Mouse (Mus musculus): ENCODE data around the gene Usp47. TPM values are rescaled to one million over a fixed set of nuclear protein-coding genes. Genes with fewer than 3 reads are reported as not detected.

Gene Usp47
- polyA plus RNA-seq, 1 experiment, result 6.7 TPM

GRCm38 (mm10) chr7:112119248-112119647, 95.9 kb downstream of the Usp47 start:
- Histone ChIP-seq H3K27me3 (ENCODE audit: control insufficient read depth, insufficient read depth, low read length) (no peaks in the 10 kb centered on the region), H3K36me3 (ENCODE audit: control insufficient read depth, insufficient read depth, low read length) (no peaks in the 10 kb centered on the region), H3K4me1 (ENCODE audit: control insufficient read depth, insufficient read depth, insufficient read length, low read length) (no peaks in the 10 kb centered on the region), H3K27ac (ENCODE audit: insufficient read depth, low read depth, low read length) (no peak overlapping the region), H3K4me3 (ENCODE audit: low read depth, low read length) (no peak overlapping the region)
- TF ChIP-seq POLR2A (IDR thresholded peaks at IDR 0.05; ENCODE audit: low read depth, low read length) (no peak), CTCF (IDR thresholded peaks at IDR 0.05; ENCODE audit: extremely low read depth, insufficient read length, insufficient replicate concordance, low read depth, low read length) (no peak)
- 79% methylated on average over 7 of the region's 7 CpGs for WGBS

GRCm38 (mm10) chr7:112120861-112121810, 97.8 kb downstream of the Usp47 start:
- Histone ChIP-seq H3K4me1 (ENCODE audit: control insufficient read depth, insufficient read depth, insufficient read length, low read length) (no peaks in the 10 kb centered on the region), H3K27me3 (ENCODE audit: control insufficient read depth, insufficient read depth, low read length) (no peaks in the 10 kb centered on the region), H3K4me3 (ENCODE audit: low read depth, low read length) (no peak overlapping the region), H3K36me3 (ENCODE audit: control insufficient read depth, insufficient read depth, low read length) (no peaks in the 10 kb centered on the region), H3K27ac (ENCODE audit: insufficient read depth, low read depth, low read length) (no peak overlapping the region)
- 78% methylated on average over 11 of the region's 11 CpGs for WGBS
- no peak for TF ChIP-seq POLR2A (IDR thresholded peaks at IDR 0.05; ENCODE audit: low read depth, low read length)
- no peak for TF ChIP-seq CTCF (IDR thresholded peaks at IDR 0.05; ENCODE audit: extremely low read depth, insufficient read length, insufficient replicate concordance, low read depth, low read length)

DNA sequence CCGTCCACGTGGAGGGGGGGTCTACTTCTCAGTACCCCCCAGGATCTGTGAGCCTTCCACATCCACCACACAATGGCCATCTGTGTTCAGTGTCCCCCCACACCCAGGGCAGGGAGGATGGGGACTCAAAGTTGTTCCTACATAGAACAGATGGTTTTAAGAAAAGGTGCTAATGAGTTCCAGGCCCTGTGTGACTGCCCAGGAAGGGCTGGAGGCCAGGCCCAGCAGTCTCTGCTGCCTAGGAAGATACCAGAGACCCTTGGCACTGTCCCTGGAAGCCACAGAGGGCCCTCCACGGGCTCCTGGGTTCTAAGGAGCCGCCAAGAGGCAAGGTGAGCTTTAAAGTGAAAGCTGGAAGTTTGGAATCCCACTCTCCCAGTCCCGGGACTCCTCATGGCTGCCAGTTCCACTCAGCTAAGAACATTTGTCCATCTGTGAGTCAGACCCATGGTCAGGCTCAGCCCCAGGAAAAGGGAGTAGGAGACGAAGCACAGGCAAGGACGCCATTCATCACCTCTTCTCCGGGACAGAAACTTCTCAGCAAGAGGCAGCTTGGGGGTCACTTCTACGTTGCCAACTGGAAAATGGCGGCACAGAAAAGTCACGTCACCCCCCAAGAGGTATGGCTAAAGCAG, 98.7 kb downstream of the Usp47 start:
- Histone ChIP-seq H3K4me3 (ENCODE audit: low read depth, low read length) (no peak overlapping the region), H3K4me1 (ENCODE audit: control insufficient read depth, insufficient read depth, insufficient read length, low read length) (no peaks in the 10 kb centered on the region), H3K27ac (ENCODE audit: insufficient read depth, low read depth, low read length) (no peak overlapping the region), H3K27me3 (ENCODE audit: control insufficient read depth, insufficient read depth, low read length) (no peaks in the 10 kb centered on the region), H3K36me3 (ENCODE audit: control insufficient read depth, insufficient read depth, low read length) (no peaks in the 10 kb centered on the region)
- TF ChIP-seq POLR2A (IDR thresholded peaks at IDR 0.05; ENCODE audit: low read depth, low read length) (no peak), CTCF (IDR thresholded peaks at IDR 0.05; ENCODE audit: extremely low read depth, insufficient read length, insufficient replicate concordance, low read depth, low read length) (no peak)
- WGBS, result 82% methylated on average over 11 of the region's 11 CpGs

DNA sequence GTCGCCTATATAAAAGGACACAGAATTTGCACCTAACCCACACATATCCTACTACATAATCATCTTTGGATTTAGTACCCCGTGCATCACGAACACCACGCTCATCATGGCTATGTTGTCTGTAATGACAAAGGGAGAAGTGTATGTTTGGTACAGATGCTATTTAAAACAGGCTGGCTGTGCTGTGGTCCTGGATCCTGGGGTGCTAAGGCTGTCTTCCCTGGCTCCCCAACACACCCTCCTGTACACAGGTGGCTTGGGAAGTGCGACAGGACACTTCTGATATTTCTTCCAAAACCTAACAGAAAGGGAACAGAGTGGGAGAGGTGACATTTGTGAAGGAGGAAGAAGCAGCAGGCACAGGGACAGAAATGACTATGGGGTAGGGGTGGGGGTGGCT, 100.3 kb downstream of the Usp47 start:
- 85% methylated on average over 5 of the region's 5 CpGs for WGBS
- Histone ChIP-seq H3K4me3 (ENCODE audit: low read depth, low read length) (no peak overlapping the region), H3K36me3 (ENCODE audit: control insufficient read depth, insufficient read depth, low read length) (no peaks in the 10 kb centered on the region), H3K27ac (ENCODE audit: insufficient read depth, low read depth, low read length) (no peak overlapping the region), H3K27me3 (ENCODE audit: control insufficient read depth, insufficient read depth, low read length) (no peaks in the 10 kb centered on the region), H3K4me1 (ENCODE audit: control insufficient read depth, insufficient read depth, insufficient read length, low read length) (no peaks in the 10 kb centered on the region)
- TF ChIP-seq POLR2A (IDR thresholded peaks at IDR 0.05; ENCODE audit: low read depth, low read length) (no peak), CTCF (IDR thresholded peaks at IDR 0.05; ENCODE audit: extremely low read depth, insufficient read length, insufficient replicate concordance, low read depth, low read length) (no peak)

GRCm38 (mm10) chr7:112125625-112126260, 102.4 kb downstream of the Usp47 start:
- H3K4me1 ChIP-seq (ENCODE audit: control insufficient read depth, insufficient read depth, insufficient read length, low read length), result no peaks in the 10 kb centered on the region
- no peak overlapping the region for H3K4me3 ChIP-seq (ENCODE audit: low read depth, low read length)
- no peaks in the 10 kb centered on the region for H3K36me3 ChIP-seq (ENCODE audit: control insufficient read depth, insufficient read depth, low read length)
- TF ChIP-seq POLR2A (IDR thresholded peaks at IDR 0.05; ENCODE audit: low read depth, low read length) (no peak), CTCF (IDR thresholded peaks at IDR 0.05; ENCODE audit: extremely low read depth, insufficient read length, insufficient replicate concordance, low read depth, low read length) (no peak)
- no peaks in the 10 kb centered on the region for H3K27me3 ChIP-seq (ENCODE audit: control insufficient read depth, insufficient read depth, low read length)
- WGBS, result 90% methylated on average over 7 of the region's 7 CpGs
- no peak overlapping the region for H3K27ac ChIP-seq (ENCODE audit: insufficient read depth, low read depth, low read length)

GRCm38 (mm10) chr7:112127085-112127637, 103.9 kb downstream of the Usp47 start:
- WGBS, result 71% methylated on average over 5 of the region's 5 CpGs
- Histone ChIP-seq H3K27me3 (ENCODE audit: control insufficient read depth, insufficient read depth, low read length) (no peaks in the 10 kb centered on the region), H3K4me3 (ENCODE audit: low read depth, low read length) (no peak overlapping the region), H3K36me3 (ENCODE audit: control insufficient read depth, insufficient read depth, low read length) (no peaks in the 10 kb centered on the region), H3K27ac (ENCODE audit: insufficient read depth, low read depth, low read length) (no peak overlapping the region), H3K4me1 (ENCODE audit: control insufficient read depth, insufficient read depth, insufficient read length, low read length) (no peaks in the 10 kb centered on the region)
- TF ChIP-seq POLR2A (IDR thresholded peaks at IDR 0.05; ENCODE audit: low read depth, low read length) (no peak), CTCF (IDR thresholded peaks at IDR 0.05; ENCODE audit: extremely low read depth, insufficient read length, insufficient replicate concordance, low read depth, low read length) (no peak)
